Mouse (Mus musculus) adrenal gland, adult 2 months (tissue): Measurements from ENCODE around the gene Ldhal6b. TPM values are rescaled to one million over a fixed set of nuclear protein-coding genes. Genes with fewer than 3 reads are reported as not detected.

Source experiments
- microRNA-seq, 2 experiments: library from miRNA; unstranded; fragments of <30 nt; microRNA quantifications; one replicate each; pipeline ENCODE4 v1.2.0; 2021
- polyA plus RNA-seq: library from polyadenylated mRNA; depleted of rRNA; stranded (reverse); fragments of >200 nt; gene quantifications from 2 replicates; pipeline ENCODE4 v1.2.3, GENCODE M21; 2012; rRNA removed
- total RNA-seq, 2 experiments: library from RNA; stranded (reverse); gene quantifications; 2 replicates each; pipeline ENCODE4 v1.2.3; 2021

The Ldhal6b gene
- total and polyA plus RNA-seq, 3 experiments: 0.11 to 0.72 (median 0.59) TPM

Small RNAs within 50 kb of the gene (microRNA-seq; reads per million reads assigned to microRNA genes)
- 0 reads per million in 2 experiments for gene Gm22475

Other genes starting within 250 kb of the Ldhal6b start
- gene Tmem242, start 21.5 kb upstream of the Ldhal6b start, total RNA-seq: 100 to 1,000 TPM; 107 to 142 TPM
- 4.9 and 10.6 TPM in 2 replicates for gene Tmem242, start 21.5 kb upstream of the Ldhal6b start, polyA plus RNA-seq
- 1 to 10 TPM; 3.1 to 5.8 TPM for gene Zdhhc14, start 73.8 kb upstream of the Ldhal6b start, total RNA-seq
- gene Zdhhc14, start 73.8 kb upstream of the Ldhal6b start, polyA plus RNA-seq: 2.3 and 2.8 TPM in 2 replicates